Mouse (Mus musculus): ENCODE results near the gene Adora2a.

DNA sequence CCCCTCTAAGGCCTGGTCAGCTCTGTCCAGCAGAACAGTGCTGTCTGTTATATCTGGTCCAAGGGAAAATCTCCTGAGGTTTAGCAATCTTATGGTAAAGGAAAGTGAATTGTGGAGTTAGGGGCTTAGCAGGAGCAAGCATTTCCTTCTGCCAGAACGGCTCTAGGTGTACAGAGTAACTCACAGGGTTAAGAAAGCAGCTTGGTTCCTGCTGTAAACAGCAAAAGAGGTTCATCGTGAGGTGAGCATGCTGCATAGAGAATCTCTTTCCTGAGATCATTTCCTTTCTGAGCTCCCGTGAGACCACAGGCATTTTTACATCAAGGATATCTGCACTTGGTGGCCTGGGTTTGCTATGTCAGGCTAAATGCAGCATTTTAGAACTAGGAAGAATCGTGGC is 21.8 kb upstream of the Adora2a start:
- TF ChIP-seq CTCF (IDR thresholded peaks at IDR 0.05; ENCODE audit: control insufficient read depth, insufficient read depth, low read length): no peak
- TF ChIP-seq POLR2A (IDR thresholded peaks at IDR 0.05; ENCODE audit: borderline replicate concordance, control insufficient read depth, low read depth, low read length): no peak

Data from bone marrow, adult 2 months (tissue).